Mouse (Mus musculus) layer of hippocampus, adult 9-11 months (tissue): ENCODE results near the gene St6galnac5.
"Not testable (repeated sequence)": the region's sequence is repeated elsewhere in the genome, so short reads cannot be mapped to it uniquely, and the experiment has no call there.

ENCODE experiments used
- DNase-seq: peaks from one replicate; pipeline ENCODE4 v3.0.0; 2022

Gene St6galnac5

DNA sequence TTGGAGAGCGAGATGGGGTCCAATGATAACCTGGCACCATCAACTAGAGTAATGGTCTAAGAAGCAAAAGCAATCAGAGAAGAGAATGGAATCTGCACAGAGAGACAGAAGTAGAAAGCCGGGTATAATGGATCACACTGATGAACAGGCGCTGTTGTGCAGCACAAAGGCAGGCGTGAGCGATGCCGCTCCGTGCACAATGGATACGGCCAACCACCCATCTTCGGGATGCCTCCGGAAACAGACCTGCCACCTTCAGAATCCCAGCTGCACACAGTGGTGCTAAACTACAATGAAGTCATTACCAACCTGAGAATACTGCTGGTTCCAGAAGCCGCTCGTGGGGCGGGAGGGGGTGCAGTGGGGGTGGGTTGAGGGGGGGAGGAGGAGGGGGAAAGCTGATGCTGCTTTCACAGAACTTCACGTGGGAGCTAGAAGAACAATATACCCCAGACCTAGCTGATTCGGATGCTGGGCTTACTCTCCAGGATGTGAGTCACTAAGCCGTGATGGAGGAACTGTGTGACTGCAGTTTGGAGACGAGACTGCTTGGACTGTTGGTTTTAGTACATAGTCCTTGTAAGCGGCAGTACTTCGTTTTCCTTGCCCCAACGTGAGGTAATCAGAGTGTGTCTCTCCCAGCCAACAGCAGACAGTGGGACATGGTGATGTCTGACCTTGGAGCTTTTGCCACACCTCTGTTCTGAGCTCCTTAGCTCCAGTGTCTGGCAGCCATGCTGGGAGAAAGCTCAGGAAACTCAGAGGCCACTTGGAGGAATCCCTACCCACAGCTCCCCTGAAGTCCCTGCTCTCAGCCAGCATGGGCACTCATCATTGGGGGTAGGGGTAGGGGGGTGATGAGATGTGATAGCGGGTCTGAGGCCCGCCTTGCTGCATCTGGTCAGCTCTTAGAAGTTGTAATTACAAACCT lies 115.7 kb downstream of the St6galnac5 start:
- no peak for DNase-seq

DNA sequence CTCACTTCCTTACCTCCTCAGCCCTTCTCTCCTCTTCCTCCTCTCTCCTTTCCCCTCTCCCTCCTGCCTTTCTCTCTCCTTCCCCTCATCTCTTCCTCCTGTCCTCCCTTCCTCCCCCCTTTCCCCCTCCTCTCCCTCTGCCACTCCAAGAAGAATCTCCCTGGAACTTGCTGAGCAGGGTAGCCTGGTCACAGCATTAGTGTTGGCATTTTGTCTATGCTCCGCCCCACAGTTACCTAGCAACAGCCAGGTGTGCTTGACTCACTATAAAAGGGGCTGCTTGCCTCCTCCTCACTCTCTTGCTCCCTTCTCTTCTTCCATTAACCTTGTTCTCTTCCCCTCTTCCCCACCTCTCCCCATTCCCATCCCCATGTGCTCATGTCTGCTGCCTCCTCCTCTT lies 120.1 kb downstream of the St6galnac5 start:
- DNase-seq = no peak

DNA sequence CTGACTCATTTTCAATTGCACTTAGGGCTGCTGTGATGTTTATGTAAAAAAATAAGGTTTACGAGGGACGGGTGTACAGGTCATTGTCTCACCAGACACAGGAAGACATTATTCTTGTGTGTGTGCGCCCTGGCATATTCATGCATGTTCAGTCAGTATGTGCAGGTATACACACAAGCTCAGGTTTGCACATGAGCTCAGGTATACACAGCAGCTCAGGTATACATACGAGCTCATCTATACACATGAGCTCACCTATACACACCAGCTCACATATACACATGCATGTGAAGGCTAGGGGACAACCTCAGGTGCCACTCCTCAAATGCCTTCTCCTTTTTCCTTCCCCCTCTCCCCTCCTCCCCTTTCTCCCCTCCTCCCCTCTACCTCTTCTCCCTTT lies 120.6 kb downstream of the St6galnac5 start:
- DNase-seq = no peak

DNA sequence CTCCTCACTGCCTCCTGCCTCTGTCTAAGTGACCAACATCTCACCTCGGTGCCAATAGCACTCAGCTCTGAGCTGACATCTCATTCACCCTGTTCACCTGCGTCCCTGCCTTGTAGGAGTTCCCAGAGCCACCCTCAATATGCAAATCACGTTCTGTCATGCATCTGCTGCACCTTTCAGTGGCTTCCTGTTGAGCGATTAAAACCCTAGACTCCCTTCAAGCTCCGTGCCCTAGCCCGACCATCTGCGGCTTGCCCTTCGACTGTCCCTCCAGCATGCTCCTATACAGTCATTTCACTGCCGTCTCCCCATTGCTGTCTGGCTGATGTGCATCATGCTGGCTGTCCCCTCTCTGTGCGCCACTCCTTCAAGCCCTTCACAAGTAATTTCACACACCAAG lies 126.0 kb downstream of the St6galnac5 start:
- DNase-seq = no peak

DNA sequence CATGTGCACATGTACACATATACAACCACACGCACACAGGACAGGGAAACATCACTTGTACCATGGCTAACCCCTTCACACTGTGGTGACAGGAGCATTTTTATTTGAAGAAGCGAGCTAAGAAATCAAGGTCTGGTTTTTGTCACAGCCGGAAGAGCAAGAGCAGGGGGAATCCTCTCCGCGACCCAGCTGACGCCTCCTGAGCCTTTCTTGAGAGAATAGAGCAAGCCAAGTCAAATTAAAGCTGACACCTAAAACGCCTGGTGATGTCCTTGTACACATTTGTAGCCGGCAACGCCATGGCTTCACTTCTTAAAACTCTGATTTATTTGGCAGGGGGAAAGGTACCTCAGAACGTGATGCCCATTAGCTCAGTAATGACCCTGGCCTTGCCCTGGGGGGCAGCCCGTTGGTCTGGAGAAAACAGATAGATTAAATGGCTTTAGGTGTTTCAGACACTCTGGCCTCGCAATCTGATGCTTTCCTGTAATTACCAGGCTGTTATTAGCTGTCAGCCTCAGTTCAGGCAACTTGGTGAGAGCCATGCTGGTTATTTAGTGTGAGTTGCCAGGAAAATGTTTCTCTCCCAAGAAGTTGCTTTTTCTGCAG lies 126.9 kb downstream of the St6galnac5 start:
- DNase-seq = no peak

DNA sequence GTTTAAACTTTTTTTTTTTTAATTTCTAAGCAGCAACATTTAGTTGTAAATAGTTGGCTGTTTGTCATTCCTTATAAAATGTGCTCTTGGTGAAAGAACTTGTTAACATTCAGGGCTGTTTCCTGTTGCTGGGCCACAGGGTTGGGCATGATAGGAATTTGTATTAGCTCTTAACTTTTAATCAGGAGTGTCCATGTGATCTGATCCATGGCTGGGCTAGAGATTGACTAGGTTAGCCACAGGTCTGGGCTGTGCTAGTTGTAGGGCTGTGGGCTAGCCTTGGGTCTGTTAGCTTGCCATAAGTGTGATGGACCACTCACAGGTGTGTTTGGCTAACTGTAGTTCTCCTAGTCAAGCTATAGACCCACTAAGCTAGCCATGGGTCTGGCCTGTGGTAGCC lies 138.1 kb downstream of the St6galnac5 start:
- DNase-seq = no peak

DNA sequence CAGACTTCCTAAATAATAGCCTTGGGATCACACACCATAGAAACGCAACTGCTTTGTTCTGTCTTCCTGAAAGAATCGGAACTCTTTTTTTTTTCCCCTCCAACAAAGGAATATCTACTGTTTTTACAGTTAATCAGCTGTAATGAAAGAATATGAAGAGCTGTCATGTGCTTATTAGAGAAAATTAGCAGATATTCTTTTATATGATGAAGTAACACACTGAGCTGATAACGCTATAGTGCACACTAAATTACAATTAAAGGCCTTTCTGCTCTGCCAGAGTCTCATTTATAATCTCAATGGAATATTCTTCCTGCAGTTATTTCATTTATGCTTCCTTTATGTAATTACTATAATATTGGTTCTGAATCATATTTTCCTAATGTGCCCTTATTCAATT lies 139.4 kb downstream of the St6galnac5 start:
- no peak for DNase-seq

DNA sequence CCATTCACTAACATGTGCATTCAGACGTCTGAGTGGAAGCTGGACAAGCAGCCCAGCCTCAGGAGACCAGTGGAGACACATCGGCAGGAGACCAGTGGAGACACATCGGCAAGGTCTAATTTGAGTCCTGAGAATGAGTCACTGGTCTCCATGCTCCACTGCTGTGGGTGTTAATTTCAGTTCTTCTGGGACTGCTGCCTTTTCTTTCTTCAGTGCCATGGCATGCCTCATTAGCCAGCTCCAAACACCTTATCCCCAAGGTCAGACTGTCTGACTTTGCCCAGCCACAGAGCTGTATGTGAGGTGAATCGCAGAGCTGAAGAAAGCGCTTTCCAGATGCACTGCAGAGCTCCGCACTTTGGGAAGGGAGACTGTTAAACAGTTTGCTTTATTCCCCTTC lies 140.8 kb downstream of the St6galnac5 start:
- DNase-seq = no peak

DNA sequence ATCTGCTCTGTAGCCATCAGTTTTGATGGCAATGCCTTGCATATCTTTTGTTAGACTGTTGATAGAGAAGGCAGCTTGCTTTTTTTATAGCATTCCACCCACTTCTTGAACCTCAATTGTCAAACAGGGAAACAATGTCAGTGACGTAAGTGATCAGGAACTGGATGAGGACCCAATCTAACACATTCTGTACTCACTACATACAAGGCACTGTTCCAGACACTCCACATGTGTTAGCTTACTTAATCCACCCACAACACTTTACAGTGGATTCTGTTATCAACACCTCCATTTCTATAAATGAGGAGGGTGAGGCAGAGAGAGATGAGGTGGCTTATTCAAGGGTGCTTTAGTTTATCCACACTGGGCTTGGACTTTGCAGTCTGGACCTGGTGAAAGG lies 144.1 kb downstream of the St6galnac5 start:
- peak; percentile 87 for DNase-seq

DNA sequence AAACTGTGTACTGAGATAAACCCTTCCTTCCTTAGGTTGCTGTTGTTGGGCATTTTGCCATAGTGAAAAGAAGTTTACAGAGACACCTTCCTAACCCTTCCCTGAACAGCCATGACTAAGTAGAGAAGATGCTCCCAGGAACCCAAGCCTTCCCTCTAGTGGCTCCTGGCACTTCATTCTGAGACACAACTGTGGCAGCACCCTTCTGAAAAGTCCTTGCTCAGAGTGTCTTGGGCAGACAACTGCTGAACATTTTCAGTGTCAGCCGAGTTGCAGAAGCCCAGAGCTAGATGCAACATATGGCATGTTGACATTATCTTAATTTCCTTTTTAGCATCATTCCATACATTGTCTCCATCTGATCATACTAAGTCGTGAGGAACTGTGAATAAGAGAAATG lies 144.6 kb downstream of the St6galnac5 start:
- no peak for DNase-seq

DNA sequence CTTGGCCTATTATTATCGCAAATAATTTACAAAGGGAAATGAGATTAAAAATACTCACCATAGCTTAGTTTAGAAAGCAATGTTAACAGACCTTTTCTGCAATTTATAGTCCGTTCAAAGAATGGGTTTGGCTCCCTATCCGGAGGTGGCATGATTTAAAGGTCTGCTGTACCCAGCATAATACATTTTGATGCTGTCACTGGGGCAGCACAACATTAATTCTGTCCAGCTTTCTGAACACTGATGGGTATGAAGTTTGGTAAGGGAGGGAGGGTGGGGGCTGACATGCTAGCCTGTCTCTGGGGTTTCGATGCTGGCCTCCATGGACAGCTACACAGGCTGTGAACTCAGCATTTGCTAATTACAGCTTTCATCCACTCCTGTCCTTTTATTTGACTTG lies 149.6 kb downstream of the St6galnac5 start:
- DNase-seq = no peak

DNA sequence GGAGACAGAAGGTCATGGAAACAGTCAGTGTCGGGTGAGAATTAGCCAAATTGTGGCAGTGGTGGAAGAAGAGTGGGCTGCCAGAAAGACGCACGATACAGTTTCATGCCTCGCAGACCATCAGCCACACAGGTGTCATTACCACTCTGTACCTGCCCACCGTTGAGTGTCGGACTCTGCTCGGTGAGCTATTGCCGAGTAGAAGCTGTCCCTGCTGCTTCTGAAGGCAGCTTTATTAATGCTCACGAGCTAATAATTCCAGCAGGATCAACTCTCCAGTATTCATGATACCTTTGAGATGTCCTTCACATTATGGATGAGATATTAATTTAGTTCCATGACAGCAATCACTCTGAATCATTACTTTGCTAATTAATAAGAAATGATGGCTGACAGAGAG lies 150.1 kb downstream of the St6galnac5 start:
- no peak for DNase-seq

DNA sequence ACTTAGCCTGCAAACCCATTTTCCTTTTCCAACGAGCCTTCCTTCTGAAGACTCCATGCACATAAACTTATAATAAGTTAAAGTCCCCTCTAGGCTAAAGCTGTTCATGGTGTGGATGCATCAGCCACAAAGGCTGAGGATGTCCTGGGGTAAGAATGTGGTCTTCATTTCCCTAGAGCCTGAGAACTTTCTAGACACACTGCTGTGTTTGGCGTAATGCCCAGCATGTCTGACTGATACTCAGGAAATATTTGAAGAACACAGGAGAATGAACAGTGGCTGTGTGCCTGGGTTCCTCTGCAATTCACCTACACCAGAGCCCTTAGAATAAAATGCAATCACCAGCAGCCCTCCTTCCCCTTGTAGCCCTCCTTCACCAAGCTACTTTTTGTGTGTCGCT lies 150.7 kb downstream of the St6galnac5 start:
- DNase-seq = no peak

DNA sequence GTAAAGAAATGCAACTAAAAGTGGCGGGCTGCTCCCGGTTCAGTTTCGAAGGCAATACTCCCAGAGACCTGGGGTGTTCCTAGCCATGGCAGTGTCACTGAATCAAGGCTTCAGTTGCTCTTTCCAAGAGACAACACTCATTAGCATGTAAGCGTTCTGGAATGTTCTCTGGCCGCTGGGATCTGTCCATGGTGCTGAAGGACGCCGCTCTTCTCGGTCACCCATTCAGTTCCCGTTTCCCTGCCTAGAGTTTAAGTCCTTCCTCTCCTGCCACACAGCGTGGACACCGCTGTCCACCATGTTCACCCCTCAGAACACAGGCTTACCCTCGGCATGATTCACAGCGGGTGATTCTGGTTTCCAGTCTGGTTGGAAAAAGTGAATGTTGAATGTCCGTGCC lies 160.8 kb downstream of the St6galnac5 start:
- no peak for DNase-seq

DNA sequence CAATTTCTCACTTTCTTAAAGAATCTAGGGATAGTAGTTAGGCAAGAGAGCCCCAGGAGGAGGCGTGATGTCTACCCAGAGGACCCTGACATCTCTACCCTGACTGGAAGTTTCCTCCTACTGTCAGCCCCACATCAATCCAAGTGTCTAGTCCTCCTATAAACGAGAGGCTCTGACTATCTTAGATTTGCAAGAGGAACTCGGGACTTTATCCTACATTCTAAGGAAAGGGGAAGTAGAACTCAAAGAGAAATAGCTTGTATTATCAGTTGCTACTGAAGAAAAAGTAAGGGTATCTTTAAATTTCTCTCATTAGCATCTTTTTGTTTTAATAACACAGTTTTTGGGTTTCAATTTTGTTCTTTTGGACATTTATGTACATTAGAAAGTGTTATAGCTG lies 161.6 kb downstream of the St6galnac5 start:
- no peak for DNase-seq

DNA sequence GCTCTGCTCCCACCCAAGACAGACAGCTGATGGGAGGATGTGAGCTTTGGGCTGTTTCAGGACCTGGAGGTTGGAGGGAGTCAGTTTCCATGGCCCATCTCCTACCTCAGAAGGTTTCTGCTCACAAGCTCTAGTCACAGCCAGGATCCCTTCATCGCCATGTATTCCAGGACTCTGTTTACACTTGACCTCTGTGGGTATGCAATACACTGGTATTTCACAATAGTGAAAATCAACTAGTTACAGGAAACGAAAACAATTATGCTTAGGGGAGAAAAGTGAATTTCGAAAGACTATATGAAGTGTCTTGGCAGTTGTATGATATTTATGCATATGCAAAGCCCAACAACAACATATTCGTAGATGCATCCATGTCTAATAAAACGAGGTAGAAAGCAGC lies 166.9 kb downstream of the St6galnac5 start:
- no peak for DNase-seq

DNA sequence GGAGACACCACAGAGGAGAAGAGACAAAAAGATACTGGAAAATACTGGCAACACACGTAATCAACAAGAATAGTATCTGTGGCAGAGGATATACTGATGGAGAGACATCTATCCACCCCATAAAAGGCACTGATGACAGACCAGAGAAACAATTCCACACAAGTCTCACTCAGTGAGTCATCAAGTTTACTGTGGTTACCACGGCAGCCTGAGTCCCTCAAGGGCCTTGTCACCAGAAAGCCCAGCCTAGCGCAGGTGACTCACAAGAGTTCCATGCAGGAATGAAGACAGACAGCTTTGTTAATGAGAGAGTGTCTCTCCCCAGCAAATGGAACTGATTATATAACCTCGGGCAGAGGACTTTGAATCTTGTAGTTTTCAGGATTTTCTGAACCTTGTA lies 168.1 kb downstream of the St6galnac5 start:
- DNase-seq = no peak

DNA sequence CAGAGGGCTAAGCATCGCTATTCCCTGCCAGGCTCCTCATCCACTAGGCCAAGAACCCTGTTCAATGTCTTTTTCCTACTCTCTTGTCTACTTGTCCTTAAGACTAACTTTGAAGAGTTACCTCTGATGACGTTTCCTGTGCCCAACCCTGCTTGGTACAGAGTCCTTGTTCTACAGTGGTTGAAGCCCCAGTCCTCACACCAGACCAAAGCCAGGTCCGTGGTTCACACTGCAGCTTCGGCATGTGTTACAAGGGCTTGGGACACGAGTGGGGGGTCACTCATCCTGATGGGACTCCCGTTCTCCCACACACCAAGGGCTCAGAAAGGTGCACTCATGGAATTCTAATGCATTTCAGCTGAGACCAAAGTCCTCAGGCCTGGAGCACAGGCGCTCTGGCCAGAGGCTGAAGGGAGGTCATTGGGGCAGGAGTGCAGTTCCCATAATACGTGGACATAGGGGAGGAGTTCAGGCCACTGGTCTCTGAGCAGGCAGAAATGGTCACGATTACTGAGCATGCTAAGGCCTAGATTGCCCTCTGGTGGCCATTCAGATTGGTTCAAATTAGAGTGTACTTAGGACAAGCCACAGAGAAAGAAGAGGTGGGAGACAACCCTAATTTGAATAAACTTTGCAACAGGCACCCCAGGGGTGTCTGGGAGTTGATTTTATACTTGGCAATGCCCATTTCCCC lies 182.2 kb downstream of the St6galnac5 start:
- DNase-seq = no peak

DNA sequence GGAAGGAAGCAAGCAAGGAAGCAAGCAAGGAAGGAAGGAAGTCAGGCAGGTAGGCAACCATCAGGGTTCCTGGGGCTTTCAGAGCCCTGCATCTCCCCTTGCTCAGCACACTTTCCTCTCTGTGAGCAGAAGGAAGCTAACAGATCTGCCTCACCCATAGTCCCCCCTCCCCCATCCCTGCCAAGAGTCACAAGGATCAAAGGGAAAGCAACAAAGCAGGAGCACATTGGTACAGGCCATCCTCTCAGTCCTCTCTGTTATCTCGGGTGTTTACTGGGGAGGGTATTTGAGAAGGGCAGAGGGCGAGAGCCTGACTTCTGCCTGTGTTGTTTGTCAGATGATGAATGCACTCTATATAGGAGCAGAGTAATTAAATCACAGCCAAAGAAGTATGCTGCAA lies 184.7 kb downstream of the St6galnac5 start:
- DNase-seq = no peak

DNA sequence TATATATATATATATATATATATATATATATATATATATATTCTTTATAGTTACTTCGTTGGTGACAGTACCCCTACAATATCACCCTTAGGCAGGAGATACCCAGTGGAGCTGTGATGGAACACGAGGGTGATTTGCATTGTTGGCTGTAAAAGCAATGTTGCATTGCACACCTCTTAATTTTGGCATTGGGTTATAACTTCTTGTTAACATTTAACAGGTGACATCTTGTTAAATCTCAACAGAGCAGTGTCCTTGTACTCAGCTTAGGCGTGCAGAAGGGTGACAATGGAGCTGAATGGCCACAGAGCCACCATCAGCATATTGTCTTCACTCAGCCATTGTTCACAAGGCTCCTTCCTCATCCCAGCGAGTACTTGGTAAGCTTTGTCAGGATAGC lies 185.8 kb downstream of the St6galnac5 start:
- no peak for DNase-seq

DNA sequence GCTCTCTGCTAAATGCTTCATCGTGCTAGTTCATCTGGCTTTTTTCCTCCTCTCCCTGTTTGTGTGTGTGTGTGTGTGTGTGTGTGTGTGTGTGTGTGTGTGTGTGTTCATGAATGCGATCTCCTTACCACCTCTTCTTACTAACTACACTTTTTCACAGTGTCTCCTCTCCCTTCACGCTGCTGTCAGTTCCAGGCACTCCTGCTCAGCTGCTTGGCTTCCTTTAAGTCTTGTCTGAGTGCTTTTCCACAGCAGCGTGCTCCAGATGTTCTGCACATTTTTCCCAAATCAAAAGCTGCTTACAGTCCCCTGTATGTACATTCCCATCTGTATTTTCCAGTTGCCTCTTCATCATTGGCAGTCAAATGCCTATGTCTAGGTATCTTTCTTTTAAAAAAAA lies 189.0 kb downstream of the St6galnac5 start:
- no peak for DNase-seq

DNA sequence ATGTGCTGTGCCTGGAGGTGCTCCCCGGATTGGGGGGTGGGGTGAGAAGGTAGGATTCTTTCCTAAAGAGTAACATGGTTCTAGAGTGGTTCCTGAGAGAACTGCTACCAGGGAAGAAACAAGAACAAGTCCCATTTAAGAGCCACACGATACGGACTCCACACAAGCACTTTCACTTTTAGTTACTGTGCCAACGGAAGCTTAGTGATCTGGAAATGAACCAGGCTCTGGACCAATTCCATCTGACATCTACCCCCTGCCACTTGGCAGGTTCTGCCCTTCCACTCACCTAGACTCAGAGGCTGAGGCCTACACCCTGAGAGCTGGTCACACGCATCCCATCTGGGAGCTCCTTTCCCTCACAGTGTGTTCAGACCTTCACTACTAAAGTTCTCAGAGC lies 189.4 kb downstream of the St6galnac5 start:
- DNase-seq = no peak

DNA sequence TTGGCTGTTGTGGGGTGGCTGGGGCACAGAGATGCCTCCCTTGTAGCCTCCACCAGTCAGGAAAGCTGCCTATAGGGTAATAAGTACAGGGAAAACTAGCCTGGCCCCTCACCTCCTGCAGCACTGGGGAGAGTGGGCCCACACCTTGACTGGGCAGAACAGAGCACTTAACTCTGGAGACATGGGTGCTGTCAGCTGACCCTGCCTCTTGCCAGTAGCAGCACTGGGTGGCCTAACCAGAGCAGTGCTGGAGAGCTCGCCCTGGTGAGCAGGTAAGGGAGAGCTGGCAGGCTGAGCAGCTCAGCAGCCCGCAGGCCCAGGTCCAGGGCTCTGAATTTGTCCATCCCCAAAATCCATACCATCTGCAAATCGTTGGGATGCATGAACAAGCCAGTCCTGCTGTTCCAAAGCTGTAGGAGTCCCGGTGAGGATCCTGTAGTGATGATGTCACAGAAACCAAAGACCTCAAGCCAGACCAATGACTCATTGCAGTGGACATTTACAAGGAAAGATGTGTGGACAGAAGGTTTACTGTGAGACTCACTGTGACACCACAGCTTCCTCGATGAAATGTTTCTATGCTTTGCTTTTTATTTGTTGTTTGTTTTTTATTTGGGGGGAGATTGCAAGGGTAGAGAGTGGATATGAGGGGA lies 193.6 kb downstream of the St6galnac5 start:
- not testable (repeated sequence) for DNase-seq
